Mouse (Mus musculus): ENCODE results near the gene Crisp2.

DNA sequence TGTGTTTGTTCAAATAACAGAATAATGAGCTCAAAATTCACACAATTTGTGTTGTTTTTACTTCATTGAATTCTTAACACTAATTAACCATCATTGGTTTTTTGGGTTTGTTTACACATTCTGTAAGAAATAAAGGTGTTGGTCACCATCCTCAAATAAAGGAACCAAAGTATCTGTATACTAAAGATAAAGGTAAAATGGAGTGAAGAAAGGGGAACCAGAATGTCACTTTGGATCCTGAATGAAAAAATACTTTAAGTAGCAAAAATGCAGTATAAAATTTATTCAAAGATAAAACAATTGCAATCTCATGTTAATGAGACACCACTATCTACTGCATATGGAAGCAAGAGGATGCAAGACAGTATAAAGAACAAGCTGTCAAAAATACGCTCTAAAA, 4.8 kb upstream of the Crisp2 start:
- no peak for TF ChIP-seq EP300 (IDR thresholded peaks at IDR 0.05; ENCODE audit: insufficient read depth, low read depth, low read length)
- no peak for TF ChIP-seq POLR2A (IDR thresholded peaks at IDR 0.05; ENCODE audit: insufficient read depth, low read length)
- TF ChIP-seq CTCF (IDR thresholded peaks at IDR 0.05; ENCODE audit: low read depth, low read length): no peak

Data from ES-Bruce4 (cell line).